Comparison of ENCODE assay signal across 8 mouse cellular contexts in the genomic region with DNA sequence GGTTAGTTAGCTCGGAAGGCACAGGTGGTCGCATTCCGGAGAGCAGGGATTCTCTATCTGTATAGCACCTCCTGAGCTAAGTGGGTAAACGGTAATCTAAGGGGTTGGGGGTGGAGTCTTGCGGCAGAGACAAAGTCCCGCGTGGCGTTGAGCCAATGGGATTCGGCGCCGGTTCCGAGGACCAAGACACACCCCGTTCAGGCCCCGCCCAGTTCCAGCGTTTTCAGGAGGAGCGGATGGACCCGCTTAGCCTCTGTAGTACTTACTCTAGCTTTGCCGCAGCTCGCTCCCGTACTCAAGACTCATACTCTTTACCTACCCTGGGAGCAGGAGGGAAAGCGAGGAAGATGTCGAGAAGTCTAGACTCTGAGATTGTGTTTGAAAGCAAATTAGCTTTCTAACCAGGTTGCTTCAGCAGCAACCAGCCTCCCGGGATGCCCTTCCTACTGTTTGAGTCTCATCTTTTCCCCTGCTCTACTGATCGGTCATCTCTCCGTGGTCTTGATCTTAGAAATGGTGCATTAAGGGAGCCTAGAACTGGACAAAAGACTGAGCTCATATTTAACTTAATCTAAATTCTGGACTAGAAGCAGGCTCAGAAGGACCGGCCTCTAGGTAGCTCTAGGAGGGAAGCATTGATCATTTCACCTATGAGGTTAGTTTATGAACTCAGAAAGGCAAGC. TPM values are rescaled to one million over a fixed set of nuclear protein-coding genes. Genes with fewer than 3 reads are reported as not detected.
DNase-seq lines count a peak whose midpoint lies in the region; ATAC-seq and TF ChIP-seq lines count a peak whose summit lies in the region.

No protein-coding gene starts in this region.

- ATAC-seq in kidney, postnatal 0 days (replicated peaks; ENCODE audit: low FRiP score, low read depth): no peak; the same call in 1 of the 2 replicates
- ATAC-seq in liver, embryonic 15.5 days (ENCODE audit: insufficient read depth): peak; percentile 73

- H3K27me3 ChIP-seq in cerebellum, adult 2 months (ENCODE audit: control insufficient read depth, insufficient read depth, low read length): no peaks in the 10 kb centered on the region
- peaks cover 42% of the 10 kb centered on the region for H3K27me3 ChIP-seq in kidney, postnatal 0 days (ENCODE audit: insufficient read depth, low read length)
- peaks cover 94% of the 10 kb centered on the region for H3K27me3 ChIP-seq in liver, embryonic 15.5 days

- peak; percentile 27; the same call in 1 of the 2 replicates for TF ChIP-seq POLR2A in cerebellum, adult 2 months (IDR thresholded peaks at IDR 0.05; ENCODE audit: borderline replicate concordance, insufficient read depth, low read length)

- H3K9ac ChIP-seq in kidney, postnatal 0 days (ENCODE audit: low read depth, low read length): no peak overlapping the region
- no peak overlapping the region for H3K9ac ChIP-seq in liver, embryonic 15.5 days

- peaks cover 6% of the 10 kb centered on the region; the same call in 1 of the 2 replicates for H3K4me1 ChIP-seq in cerebellum, adult 2 months (ENCODE audit: control insufficient read depth, insufficient read depth, low read length)
- H3K4me1 ChIP-seq in kidney, postnatal 0 days (replicated peaks; ENCODE audit: insufficient read depth, low read length): 0 out of 2 replicates have a peak, but pooled peaks cover 6% of the 10 kb centered on the region
- H3K4me1 ChIP-seq in liver, embryonic 15.5 days (replicated peaks): peaks cover 33% of the 10 kb centered on the region

- no peaks in the 10 kb centered on the region for H3K9me3 ChIP-seq in kidney, postnatal 0 days (replicated peaks; ENCODE audit: low read length)
- no peaks in the 10 kb centered on the region for H3K9me3 ChIP-seq in liver, embryonic 15.5 days (replicated peaks)

- DNase-seq in layer of hippocampus, adult 11-12 months (ENCODE audit: low spot score): peak; percentile 64
- DNase-seq in layer of hippocampus, adult 9-10 months (ENCODE audit: low spot score): no peak
- DNase-seq in cerebellum, adult 2 months: peak; percentile 81 to 83
- peak; percentile 57 to 82 for DNase-seq in frontal cortex, adult 2 months (ENCODE audit: extremely low spot score in 1 of 2, low spot score in 1 of 2)
- no peak for DNase-seq in kidney, postnatal 0 days (ENCODE audit: low spot score)
- DNase-seq in retina, embryonic 14.5 days (ENCODE audit: low spot score): peak; percentile 73
- DNase-seq in urinary bladder, adult 18-20 months (ENCODE audit: low spot score in 2 of 2): no peak

- peak overlapping the region; percentile 74 for H3K4me3 ChIP-seq in cerebellum, adult 2 months (replicated peaks; ENCODE audit: insufficient read depth, low read depth, low read length)
- no peak overlapping the region for H3K4me3 ChIP-seq in kidney, postnatal 0 days (replicated peaks; ENCODE audit: low read depth, low read length)
- H3K4me3 ChIP-seq in liver, embryonic 15.5 days (replicated peaks): peak overlapping the region; percentile 17; the same call in 1 of the 2 replicates

- no peaks in the 10 kb centered on the region for H3K36me3 ChIP-seq in kidney, postnatal 0 days (ENCODE audit: insufficient read depth, low read length)
- no peaks in the 10 kb centered on the region for H3K36me3 ChIP-seq in liver, embryonic 15.5 days (replicated peaks)

- TF ChIP-seq CTCF in cerebellum, adult 2 months (IDR thresholded peaks at IDR 0.05; ENCODE audit: borderline replicate concordance, insufficient read depth, low read depth, low read length): no peak
- no peak for TF ChIP-seq CTCF in kidney, postnatal 0 days (IDR thresholded peaks at IDR 0.05; ENCODE audit: low read depth)

- 2% methylated on average over 26 of the region's 26 CpGs for WGBS in cerebellum, adult 2 months
- WGBS in kidney, postnatal 0 days: 3% methylated on average over 26 of the region's 26 CpGs
- 3% methylated on average over 26 of the region's 26 CpGs for WGBS in liver, embryonic 15.5 days (ENCODE audit: insufficient replicate concordance)

- peak overlapping the region; percentile 11; the same call in 1 of the 2 replicates for H3K4me2 ChIP-seq in kidney, postnatal 0 days (ENCODE audit: low read length)
- peak overlapping the region; percentile 46 for H3K4me2 ChIP-seq in liver, embryonic 15.5 days

- no peak overlapping the region for H3K27ac ChIP-seq in cerebellum, adult 2 months (ENCODE audit: insufficient read depth, low read length)
- H3K27ac ChIP-seq in kidney, postnatal 0 days: no peak overlapping the region
- H3K27ac ChIP-seq in liver, embryonic 15.5 days (replicated peaks): no peak overlapping the region

RNA-seq across cellular contexts. Expression of a gene that starts 2.2 kb away (rescaled TPM):
- 6.8 and 7.9 TPM in 2 replicates for polyA plus RNA-seq in cerebellum, adult 2 months (2012; rRNA removed)
- polyA plus RNA-seq in frontal cortex, adult 2 months (2012; rRNA removed): 7.6 and 7.9 TPM in 2 replicates
- 0.09 TPM in 1 of 2 replicates, not detected in the other for polyA plus RNA-seq in kidney, postnatal 0 days (2015; fragmentation: Nextera tagmentation; extraction: Ambion mirVana)
- polyA plus RNA-seq in liver, embryonic 15.5 days (2015; fragmentation: Nextera tagmentation; extraction: Ambion mirVana): 0.18 and 0.40 TPM in 2 replicates

RNA-seq across cellular contexts. Expression of a gene that starts 7.5 kb away (rescaled TPM):
- 115 and 129 TPM in 2 replicates for polyA plus RNA-seq in cerebellum, adult 2 months (2012; rRNA removed)
- 69.0 and 76.3 TPM in 2 replicates for polyA plus RNA-seq in frontal cortex, adult 2 months (2012; rRNA removed)
- polyA plus RNA-seq in kidney, postnatal 0 days (2015; fragmentation: Nextera tagmentation; extraction: Ambion mirVana): 0.04 and 0.08 TPM in 2 replicates
- 0.06 and 0.23 TPM in 2 replicates for polyA plus RNA-seq in liver, embryonic 15.5 days (2015; fragmentation: Nextera tagmentation; extraction: Ambion mirVana)

RNA-seq across cellular contexts. Expression of a gene that starts 24.6 kb away (rescaled TPM):
- not detected in 2 replicates for polyA plus RNA-seq in cerebellum, adult 2 months (2012; rRNA removed)
- polyA plus RNA-seq in frontal cortex, adult 2 months (2012; rRNA removed): not detected in 2 replicates
- polyA plus RNA-seq in kidney, postnatal 0 days (2015; fragmentation: Nextera tagmentation; extraction: Ambion mirVana): not detected in 2 replicates
- not detected in 2 replicates for polyA plus RNA-seq in liver, embryonic 15.5 days (2015; fragmentation: Nextera tagmentation; extraction: Ambion mirVana)

RNA-seq across cellular contexts. Expression of a gene that starts 24.8 kb away (rescaled TPM):
- 345 and 351 TPM in 2 replicates for polyA plus RNA-seq in cerebellum, adult 2 months (2012; rRNA removed)
- 318 and 332 TPM in 2 replicates for polyA plus RNA-seq in frontal cortex, adult 2 months (2012; rRNA removed)
- 729 and 747 TPM in 2 replicates for polyA plus RNA-seq in kidney, postnatal 0 days (2015; fragmentation: Nextera tagmentation; extraction: Ambion mirVana)
- polyA plus RNA-seq in liver, embryonic 15.5 days (2015; fragmentation: Nextera tagmentation; extraction: Ambion mirVana): 1,960 and 2,082 TPM in 2 replicates

RNA-seq across cellular contexts. Expression of a gene that starts 24.9 kb away (rescaled TPM):
- 58.7 and 61.5 TPM in 2 replicates for polyA plus RNA-seq in cerebellum, adult 2 months (2012; rRNA removed)
- polyA plus RNA-seq in frontal cortex, adult 2 months (2012; rRNA removed): 37.5 and 39.7 TPM in 2 replicates
- polyA plus RNA-seq in kidney, postnatal 0 days (2015; fragmentation: Nextera tagmentation; extraction: Ambion mirVana): 101 and 103 TPM in 2 replicates
- 101 TPM in 2 replicates for polyA plus RNA-seq in liver, embryonic 15.5 days (2015; fragmentation: Nextera tagmentation; extraction: Ambion mirVana)

Comparison
In these comparisons a context has a peak if more than half of its experiments do, and no peak if none do; other contexts are left out.
1. DNase-seq: peak in layer of hippocampus, adult 11-12 months (single experiment), cerebellum, adult 2 months (2 of 2), frontal cortex, adult 2 months (2 of 2) and retina, embryonic 14.5 days (single experiment); none in layer of hippocampus, adult 9-10 months (single experiment), kidney, postnatal 0 days (single experiment) and urinary bladder, adult 18-20 months (0 of 2).
2. RNA of a gene that starts 7.5 kb away (polyA plus RNA-seq): 115 to 129 TPM in cerebellum, adult 2 months and 69.0 to 76.3 TPM in frontal cortex, adult 2 months; 0.06 to 0.23 TPM in liver, embryonic 15.5 days and 0.04 to 0.08 TPM in kidney, postnatal 0 days; every median in the first group is over 10 times any median in the second.